In genomic region chr14:61046091-61046681, GRCm38 (mm10) we compare ENCODE assay signal across 8 mouse cellular contexts. TPM values are rescaled to one million over a fixed set of nuclear protein-coding genes. Genes with fewer than 3 reads are reported as not detected.
DNase-seq lines count a peak whose midpoint lies in the region; ATAC-seq lines count a peak whose summit lies in the region.

TSS of gene Tnfrsf19 (minus strand) at chr14:61046490.

- H3K9me3 ChIP-seq in forebrain, embryonic 13.5 days (replicated peaks), result no peaks in the 10 kb centered on the region
- H3K9me3 ChIP-seq in heart, embryonic 16.5 days (replicated peaks; ENCODE audit: control insufficient read depth, low read length), result no peaks in the 10 kb centered on the region

- H3K4me2 ChIP-seq in forebrain, embryonic 13.5 days, result peak within 1 kb of the TSS; percentile 74
- H3K4me2 ChIP-seq in heart, embryonic 16.5 days (ENCODE audit: low read depth, low read length), result peak within 1 kb of the TSS; percentile 90

- peak within 1 kb of the TSS; percentile 38 for H3K4me3 ChIP-seq in brown adipose tissue, adult 24 weeks (ENCODE audit: insufficient read depth, low read depth, low read length)
- peak within 1 kb of the TSS; percentile 50 for H3K4me3 ChIP-seq in forebrain, embryonic 13.5 days
- peak within 1 kb of the TSS; percentile 65 for H3K4me3 ChIP-seq in heart, embryonic 16.5 days (ENCODE audit: low read length)

- H3K27ac ChIP-seq in brown adipose tissue, adult 24 weeks (replicated peaks; ENCODE audit: low read depth, low read length), result no peak within 1 kb of the TSS
- H3K27ac ChIP-seq in forebrain, embryonic 13.5 days, result peak within 1 kb of the TSS; percentile 82
- H3K27ac ChIP-seq in heart, embryonic 16.5 days (ENCODE audit: low read length), result peak within 1 kb of the TSS; percentile 83

- H3K36me3 ChIP-seq in forebrain, embryonic 13.5 days (ENCODE audit: poor library complexity, severe bottlenecking), result no peaks in the 10 kb centered on the region
- no peaks in the 10 kb centered on the region for H3K36me3 ChIP-seq in heart, embryonic 16.5 days (ENCODE audit: control insufficient read depth, insufficient read depth)

- under 1% methylated on average over 38 of the region's 38 CpGs for WGBS in forebrain, embryonic 13.5 days
- WGBS in heart, embryonic 16.5 days, result under 1% methylated on average over 38 of the region's 38 CpGs

- H3K4me1 ChIP-seq in brown adipose tissue, adult 24 weeks (ENCODE audit: control insufficient read depth, insufficient read depth, insufficient read length, low read length), result no peaks in the 10 kb centered on the region; the same call in 1 of the 2 replicates
- H3K4me1 ChIP-seq in forebrain, embryonic 13.5 days, result peaks cover 48% of the 10 kb centered on the region
- H3K4me1 ChIP-seq in heart, embryonic 16.5 days (ENCODE audit: control insufficient read depth, insufficient read depth, low read length), result peaks cover 13% of the 10 kb centered on the region

- ATAC-seq in CD4-positive, CD25-positive, alpha-beta regulatory T cell, adult 4 months, result peak; percentile 90
- ATAC-seq in forebrain, embryonic 13.5 days, result peak; percentile 96
- ATAC-seq in heart, embryonic 16.5 days (replicated peaks; ENCODE audit: extremely low read depth, insufficient read depth, low FRiP score), result peak; percentile 92

- H3K9ac ChIP-seq in forebrain, embryonic 13.5 days, result peak within 1 kb of the TSS; percentile 70
- peak within 1 kb of the TSS; percentile 75 for H3K9ac ChIP-seq in heart, embryonic 16.5 days (ENCODE audit: low read length)

- H3K27me3 ChIP-seq in forebrain, embryonic 13.5 days, result peaks cover 27% of the 10 kb centered on the region
- peaks cover 9% of the 10 kb centered on the region for H3K27me3 ChIP-seq in heart, embryonic 16.5 days (ENCODE audit: control insufficient read depth, insufficient read depth, low read length)

- DNase-seq in layer of hippocampus, adult 18-20 months (ENCODE audit: low spot score in 2 of 2), result peak; percentile 80 to 86
- peak; percentile 57 to 79 for DNase-seq in lung, adult 18-20 months
- DNase-seq in ovary, adult 18-20 months (ENCODE audit: low spot score), result peak; percentile 55
- peak; percentile 75 to 79 for DNase-seq in thymus, adult 18-20 months

RNA-seq across cellular contexts. Expression of gene Tnfrsf19, which starts in this region (rescaled TPM):
- not detected for polyA plus RNA-seq in CD4-positive, CD25-positive, alpha-beta regulatory T cell, adult 4 months (2017; shearing (Covaris generic))
- 0.48 and 0.83 TPM in 2 replicates for polyA plus RNA-seq in brown adipose tissue, adult 24 weeks (2012; ENCODE audit: insufficient read depth, insufficient read length, missing spikeins)
- 61.3 and 84.4 TPM in 2 replicates for polyA plus RNA-seq in forebrain, embryonic 13.5 days (2015; fragmentation: Nextera tagmentation; extraction: Ambion mirVana)
- polyA plus RNA-seq in heart, embryonic 16.5 days (2015; fragmentation: Nextera tagmentation; extraction: Ambion mirVana), result 14.7 and 17.7 TPM in 2 replicates
- 10 to 100 TPM; 44.2 to 48.9 TPM for total RNA-seq in layer of hippocampus, adult 18-20 months (2021)

Comparison
In these comparisons a context has a peak if more than half of its experiments do, and no peak if none do; other contexts are left out.
1. Peak in ATAC-seq in CD4-positive, CD25-positive, alpha-beta regulatory T cell, adult 4 months; RNA of the gene not detected or under 1 TPM.